Mouse (Mus musculus) erythroblast, embryonic 14.5 days (primary cell): ENCODE data around the gene Tmem135. TPM values are rescaled to one million over a fixed set of nuclear protein-coding genes. Genes with fewer than 3 reads are reported as not detected.

Experiments
- H3K27me3 ChIP-seq: 2 replicates; pipeline ENCODE4 v1.6.1; 2012; ENCODE audit warnings: inconsistent platforms; ENCODE audit not compliant: control insufficient read depth
- H3K36me3 ChIP-seq: 2 replicates; pipeline ENCODE4 v1.6.1; 2012; ENCODE audit warnings: mild to moderate bottlenecking, inconsistent platforms; ENCODE audit not compliant: control insufficient read depth
- H3K4me1 ChIP-seq: 2 replicates; pipeline ENCODE4 v1.6.1; 2012; ENCODE audit warnings: inconsistent platforms; ENCODE audit not compliant: control insufficient read depth
- H3K4me3 ChIP-seq: replicated peaks from 2 replicates; pipeline ENCODE3; 2012; ENCODE audit warnings: moderate library complexity, mild to moderate bottlenecking, inconsistent platforms
- H3K9me3 ChIP-seq: 2 replicates; pipeline ENCODE4 v1.6.1; 2012; ENCODE audit warnings: low read length, inconsistent platforms, mixed read lengths; ENCODE audit not compliant: control insufficient read depth
- GATA1 ChIP-seq: IDR thresholded peaks from 2 replicates; pipeline ENCODE4 v1.6.1; 2012; ENCODE audit warnings: low read length, inconsistent platforms, mixed read lengths
- TAL1 ChIP-seq: IDR thresholded peaks from 3 replicates; pipeline ENCODE4 v1.6.1; 2012; ENCODE audit warnings: low read length, inconsistent platforms, mixed read lengths
- polyA plus RNA-seq: library from polyadenylated mRNA; stranded (reverse); fragments of >175 nt; gene quantifications from 2 replicates; pipeline ENCODE4 v1.2.3, GENCODE M21; 2012

Tmem135 gene
- polyA plus RNA-seq, 1 experiment = 0.68 TPM

- no peak overlapping the region for H3K4me3 ChIP-seq
These were observed 15.1 kb upstream of the Tmem135 start for GRCm38 (mm10) chr7:89418917-89419679.

GRCm38 (mm10) chr7:89418127-89418653, 14.2 kb upstream of the Tmem135 start:
- TF ChIP-seq TAL1 (no peak), GATA1 (no peak)
- no peaks in the 10 kb centered on the region for H3K27me3 ChIP-seq
- H3K4me3 ChIP-seq = no peak overlapping the region
- no peaks in the 10 kb centered on the region for H3K36me3 ChIP-seq
- no peaks in the 10 kb centered on the region for H3K4me1 ChIP-seq
- H3K9me3 ChIP-seq = no peaks in the 10 kb centered on the region

More at GRCm38 (mm10) chr7:89418917-89419679, 15.1 kb upstream of the Tmem135 start:
- Histone ChIP-seq H3K9me3 (no peaks in the 10 kb centered on the region), H3K36me3 (no peaks in the 10 kb centered on the region), H3K27me3 (no peaks in the 10 kb centered on the region), H3K4me1 (no peaks in the 10 kb centered on the region)
- TF ChIP-seq TAL1 = no peak
- TF ChIP-seq GATA1 = no peak

GRCm38 (mm10) chr7:89417707-89418106, 13.7 kb upstream of the Tmem135 start:
- TF ChIP-seq TAL1 = no peak
- TF ChIP-seq GATA1 = no peak
- Histone ChIP-seq H3K4me1 (no peaks in the 10 kb centered on the region), H3K9me3 (no peaks in the 10 kb centered on the region), H3K27me3 (no peaks in the 10 kb centered on the region), H3K4me3 (no peak overlapping the region), H3K36me3 (no peaks in the 10 kb centered on the region)

DNA sequence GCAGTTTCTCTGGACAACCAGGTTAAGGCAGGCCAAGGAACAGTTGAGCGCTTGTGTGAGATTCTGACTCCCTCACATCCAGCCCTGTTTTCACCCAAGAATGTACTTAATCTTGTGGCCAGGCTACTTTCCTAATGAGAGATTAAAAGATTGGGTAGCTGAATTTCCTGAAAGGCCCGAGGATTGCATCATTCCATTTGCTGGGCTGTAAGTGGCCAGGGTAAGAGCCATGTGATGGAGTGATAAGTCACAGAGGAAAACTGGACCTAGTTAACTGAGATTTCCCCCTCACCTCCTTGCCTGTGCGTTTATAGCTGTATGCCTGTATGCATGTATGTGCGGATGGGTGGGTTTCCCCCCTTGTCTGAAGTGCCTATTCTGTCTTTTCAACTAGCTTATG, 12.0 kb upstream of the Tmem135 start:
- no peak for TF ChIP-seq GATA1
- no peak for TF ChIP-seq TAL1
- H3K36me3 ChIP-seq = no peaks in the 10 kb centered on the region
- H3K4me3 ChIP-seq = no peak overlapping the region
- H3K27me3 ChIP-seq = no peaks in the 10 kb centered on the region
- no peaks in the 10 kb centered on the region for H3K4me1 ChIP-seq
- no peaks in the 10 kb centered on the region for H3K9me3 ChIP-seq

DNA sequence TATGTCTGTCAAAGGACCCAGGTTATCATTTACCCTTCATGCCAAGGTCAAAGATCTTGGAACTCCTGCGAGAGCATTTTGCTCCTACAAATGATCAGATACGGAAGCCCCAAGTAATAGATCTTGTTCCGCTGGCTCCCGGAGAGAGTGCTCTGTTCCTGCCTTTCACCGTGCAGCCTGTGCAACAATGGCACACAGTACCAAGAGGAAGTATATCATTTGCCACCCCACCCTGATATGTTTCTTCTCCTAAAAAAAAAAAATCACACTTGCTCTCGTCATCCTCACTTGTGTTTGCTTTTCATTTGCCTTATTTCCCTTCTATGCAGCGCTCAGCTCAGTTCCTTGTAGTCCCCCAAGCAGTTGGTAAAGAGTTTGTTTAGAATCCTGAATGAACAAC, 8.1 kb upstream of the Tmem135 start:
- H3K9me3 ChIP-seq = no peaks in the 10 kb centered on the region
- no peaks in the 10 kb centered on the region for H3K4me1 ChIP-seq
- H3K27me3 ChIP-seq = peaks cover 2% of the 10 kb centered on the region
- no peak for TF ChIP-seq TAL1
- TF ChIP-seq GATA1 = no peak
- no peak overlapping the region for H3K4me3 ChIP-seq
- H3K36me3 ChIP-seq = no peaks in the 10 kb centered on the region; the same call in 1 of the 2 replicates

- TF ChIP-seq GATA1 (no peak), TAL1 (no peak)
- Histone ChIP-seq H3K36me3 (no peaks in the 10 kb centered on the region; the same call in 1 of the 2 replicates), H3K4me1 (no peaks in the 10 kb centered on the region), H3K27me3 (peaks cover 7% of the 10 kb centered on the region), H3K9me3 (no peaks in the 10 kb centered on the region), H3K4me3 (no peak overlapping the region)
These were observed 7.3 kb upstream of the Tmem135 start for GRCm38 (mm10) chr7:89411346-89411745.

GRCm38 (mm10) chr7:89410294-89410693, 6.3 kb upstream of the Tmem135 start:
- H3K36me3 ChIP-seq = no peaks in the 10 kb centered on the region; the same call in 1 of the 2 replicates
- no peak overlapping the region for H3K4me3 ChIP-seq
- H3K27me3 ChIP-seq = peaks cover 18% of the 10 kb centered on the region
- H3K4me1 ChIP-seq = no peaks in the 10 kb centered on the region
- no peaks in the 10 kb centered on the region for H3K9me3 ChIP-seq
- TF ChIP-seq GATA1 (no peak), TAL1 (no peak)

GRCm38 (mm10) chr7:89407006-89407940, 3.3 kb upstream of the Tmem135 start:
- H3K36me3 ChIP-seq = no peaks in the 10 kb centered on the region; the same call in 1 of the 2 replicates
- H3K27me3 ChIP-seq = peaks cover 48% of the 10 kb centered on the region
- TF ChIP-seq GATA1 = no peak
- no peak for TF ChIP-seq TAL1
- H3K4me1 ChIP-seq = peaks cover 20% of the 10 kb centered on the region
- no peak overlapping the region for H3K4me3 ChIP-seq
- peaks cover 2% of the 10 kb centered on the region; the same call in 1 of the 2 replicates for H3K9me3 ChIP-seq

DNA sequence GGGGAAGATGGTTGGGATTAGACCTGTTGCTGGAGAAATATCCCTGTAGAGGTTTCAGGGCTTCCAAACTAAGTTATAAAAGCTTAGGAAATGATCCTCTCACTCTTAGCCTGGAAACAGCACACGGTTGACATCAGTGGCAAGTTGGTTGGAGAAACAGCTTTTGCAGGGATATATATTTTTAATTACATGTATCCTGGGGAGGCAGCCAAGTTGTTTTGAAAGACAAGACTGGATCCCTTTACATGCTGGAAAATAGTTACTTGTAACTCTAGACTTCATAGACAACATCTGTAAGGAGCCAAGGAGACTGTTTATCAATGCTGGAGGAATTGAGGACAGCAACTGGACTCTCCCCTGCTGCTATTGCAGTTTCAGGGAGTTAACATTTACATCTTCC, 2.0 kb upstream of the Tmem135 start:
- Histone ChIP-seq H3K27me3 (peaks cover 60% of the 10 kb centered on the region), H3K4me1 (peaks cover 20% of the 10 kb centered on the region), H3K36me3 (no peaks in the 10 kb centered on the region; the same call in 1 of the 2 replicates), H3K9me3 (peaks cover 2% of the 10 kb centered on the region; the same call in 1 of the 2 replicates), H3K4me3 (no peak overlapping the region)
- no peak for TF ChIP-seq TAL1
- TF ChIP-seq GATA1 = no peak
